Mouse (Mus musculus): ENCODE data around the gene Fscn1. TPM values are rescaled to one million over a fixed set of nuclear protein-coding genes. Genes with fewer than 3 reads are reported as not detected.

Fscn1 gene
- total RNA-seq (2021) = 100 to 1,000 TPM; 408 to 429 TPM
- long read RNA-seq, experiment 1, transcript Fscn1-201 (5 exons, 2,675 nt) = major isoform, 747 of 781 reads
- long read RNA-seq, experiment 1, partial matches to known transcripts = 27 of 781 reads
- long read RNA-seq, experiment 1, other reads (novel, unspliced or antisense) = 6 of 781 reads
- long read RNA-seq, experiment 2, transcript Fscn1-201 (5 exons, 2,675 nt) = major isoform, 671 of 707 reads
- long read RNA-seq, experiment 2, partial matches to known transcripts = 5 of 707 reads
- long read RNA-seq, experiment 2, other reads (novel, unspliced or antisense) = 31 of 707 reads

GRCm38 (mm10) chr5:142959576-142960556 is at the start of gene Fscn1:
Gene Fscn1, plus strand, starts transcription at chr5:142960343.
- intact Hi-C loops (cut with DNase I) = loop anchor here (5.0 kb wide), 1 partner anchor 143 kb away; the partner anchor contains the start of gene Tnrc18
- DNase-seq (ENCODE audit: low spot score in 2 of 2) = peak; percentile 89 to 95

- no peak for DNase-seq (ENCODE audit: low spot score in 2 of 2)
- intact Hi-C loops (cut with DNase I) = no loop called here
Observed at GRCm38 (mm10) chr5:142911629-142912028, 48.5 kb upstream of the Fscn1 start.

GRCm38 (mm10) chr5:142912320-142912719 is 47.8 kb upstream of the Fscn1 start:
- intact Hi-C loops (cut with DNase I) = no loop called here
- DNase-seq (ENCODE audit: low spot score in 2 of 2) = no peak

- no peak for DNase-seq (ENCODE audit: low spot score in 2 of 2)
- intact Hi-C loops (cut with DNase I) = no loop called here
Observed at GRCm38 (mm10) chr5:142912739-142913138, 47.4 kb upstream of the Fscn1 start.

- no peak for DNase-seq (ENCODE audit: low spot score in 2 of 2)
- intact Hi-C loops (cut with DNase I) = no loop called here
Observed at GRCm38 (mm10) chr5:142915231-142915630, 44.9 kb upstream of the Fscn1 start.

- intact Hi-C loops (cut with DNase I) = no loop called here
- no peak for DNase-seq (ENCODE audit: low spot score in 2 of 2)
Observed at GRCm38 (mm10) chr5:142916593-142916992, 43.5 kb upstream of the Fscn1 start.

- intact Hi-C loops (cut with DNase I) = no loop called here
- DNase-seq (ENCODE audit: low spot score in 2 of 2) = no peak
Observed at GRCm38 (mm10) chr5:142917402-142917801, 42.7 kb upstream of the Fscn1 start.

GRCm38 (mm10) chr5:142920311-142921073 is 39.7 kb upstream of the Fscn1 start:
- intact Hi-C loops (cut with DNase I) = no loop called here
- DNase-seq (ENCODE audit: low spot score in 2 of 2) = no peak

- intact Hi-C loops (cut with DNase I) = no loop called here
- DNase-seq (ENCODE audit: low spot score in 2 of 2) = no peak
Observed at GRCm38 (mm10) chr5:142921074-142921459, 39.1 kb upstream of the Fscn1 start.

GRCm38 (mm10) chr5:142922251-142922650 is 37.9 kb upstream of the Fscn1 start:
- intact Hi-C loops (cut with DNase I) = no loop called here
- DNase-seq (ENCODE audit: low spot score in 2 of 2) = no peak

- intact Hi-C loops (cut with DNase I) = no loop called here
- no peak for DNase-seq (ENCODE audit: low spot score in 2 of 2)
Observed at GRCm38 (mm10) chr5:142923781-142924180, 36.4 kb upstream of the Fscn1 start.

GRCm38 (mm10) chr5:142924336-142924959 is 35.7 kb upstream of the Fscn1 start:
- intact Hi-C loops (cut with DNase I) = no loop called here
- DNase-seq (ENCODE audit: low spot score in 2 of 2) = no peak

GRCm38 (mm10) chr5:142926204-142926939 is 33.8 kb upstream of the Fscn1 start:
- DNase-seq (ENCODE audit: low spot score in 2 of 2) = no peak
- intact Hi-C loops (cut with DNase I) = no loop called here

- intact Hi-C loops (cut with DNase I) = no loop called here
Observed at GRCm38 (mm10) chr5:142926940-142927228, 33.3 kb upstream of the Fscn1 start.

GRCm38 (mm10) chr5:142927341-142927930 is 32.7 kb upstream of the Fscn1 start:
- DNase-seq (ENCODE audit: low spot score in 2 of 2) = no peak
- intact Hi-C loops (cut with DNase I) = no loop called here

More at GRCm38 (mm10) chr5:142926940-142927228, 33.3 kb upstream of the Fscn1 start:
- DNase-seq (ENCODE audit: low spot score in 2 of 2) = no peak

- peak; percentile 67 to 74 for DNase-seq (ENCODE audit: low spot score in 2 of 2)
Observed at GRCm38 (mm10) chr5:142928749-142929399, 31.3 kb upstream of the Fscn1 start.

GRCm38 (mm10) chr5:142929400-142929752 is 30.8 kb upstream of the Fscn1 start:
- DNase-seq (ENCODE audit: low spot score in 2 of 2) = no peak
- intact Hi-C loops (cut with DNase I) = no loop called here

More at GRCm38 (mm10) chr5:142928749-142929399, 31.3 kb upstream of the Fscn1 start:
- intact Hi-C loops (cut with DNase I) = no loop called here

GRCm38 (mm10) chr5:142931241-142931745 is 28.9 kb upstream of the Fscn1 start:
- no peak for DNase-seq (ENCODE audit: low spot score in 2 of 2)
- intact Hi-C loops (cut with DNase I) = no loop called here

Measured in left cerebral cortex, postnatal 14 days (tissue).